Mouse (Mus musculus) adrenal gland, postnatal 10 days (tissue): ENCODE measurements at regions not wholly inside any gene's neighbourhood (a gene's known extent, or its start where the extent isn't known, plus 50 kb on each side); places are given as distances from the start of the nearest gene placed in this dataset.
A peak's percentile ranks its signal among the peaks of the same experiment; 100 is the strongest.
"Not testable (repeated sequence)": the region's sequence is repeated elsewhere in the genome, so short reads cannot be mapped to it uniquely, and the experiment has no call there.

ENCODE experiments used
- DNase-seq: peaks from one replicate; pipeline ENCODE4 v3.0.0; 2021; ENCODE audit warnings: mixed read lengths

DNA sequence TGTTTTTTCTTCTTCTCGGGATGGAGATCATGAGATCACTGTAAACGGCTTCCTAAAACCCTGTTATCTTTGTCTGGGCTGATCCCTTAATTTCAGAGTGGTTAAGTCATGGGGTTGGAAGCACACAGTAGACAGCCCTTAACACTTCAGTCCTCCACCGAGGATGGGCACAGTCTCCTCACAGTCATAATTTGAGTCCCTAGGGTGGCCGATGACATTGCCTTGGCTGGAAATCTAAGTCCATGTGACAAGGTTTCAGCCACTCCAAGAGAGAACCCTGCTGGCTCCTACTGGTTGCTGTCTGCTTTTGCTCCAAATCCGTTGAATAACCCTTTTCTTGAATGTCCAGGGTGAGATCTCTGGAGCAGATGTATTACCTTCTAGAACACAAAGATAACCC is 152.2 kb upstream of the Ubl3 start:
- no peak for DNase-seq

DNA sequence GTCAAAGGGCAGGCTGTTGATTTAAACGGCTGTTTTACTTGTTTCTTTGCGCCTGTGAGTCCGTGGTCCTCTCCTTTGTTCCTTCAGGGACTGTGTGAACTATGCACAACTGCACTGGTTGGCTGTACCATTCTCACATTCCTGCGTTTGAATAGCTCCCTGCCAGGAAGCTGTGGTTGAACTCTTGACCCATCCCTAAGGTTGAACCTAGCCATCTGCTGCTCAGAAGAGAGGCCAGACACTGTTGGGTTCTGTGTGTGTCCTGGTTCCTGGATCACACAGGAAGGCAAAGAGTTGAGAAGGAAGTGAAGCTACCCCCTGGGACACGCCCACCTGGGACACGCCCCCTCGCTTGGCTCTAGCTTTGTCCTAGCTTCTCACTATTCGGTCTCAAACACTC is 149.3 kb upstream of the Ubl3 start:
- DNase-seq, result no peak

GRCm38 (mm10) chr5:148701001-148701400 is 148.4 kb upstream of the Ubl3 start:
- DNase-seq, result no peak

GRCm38 (mm10) chr5:148700240-148700639 is 147.7 kb upstream of the Ubl3 start:
- no peak for DNase-seq

DNA sequence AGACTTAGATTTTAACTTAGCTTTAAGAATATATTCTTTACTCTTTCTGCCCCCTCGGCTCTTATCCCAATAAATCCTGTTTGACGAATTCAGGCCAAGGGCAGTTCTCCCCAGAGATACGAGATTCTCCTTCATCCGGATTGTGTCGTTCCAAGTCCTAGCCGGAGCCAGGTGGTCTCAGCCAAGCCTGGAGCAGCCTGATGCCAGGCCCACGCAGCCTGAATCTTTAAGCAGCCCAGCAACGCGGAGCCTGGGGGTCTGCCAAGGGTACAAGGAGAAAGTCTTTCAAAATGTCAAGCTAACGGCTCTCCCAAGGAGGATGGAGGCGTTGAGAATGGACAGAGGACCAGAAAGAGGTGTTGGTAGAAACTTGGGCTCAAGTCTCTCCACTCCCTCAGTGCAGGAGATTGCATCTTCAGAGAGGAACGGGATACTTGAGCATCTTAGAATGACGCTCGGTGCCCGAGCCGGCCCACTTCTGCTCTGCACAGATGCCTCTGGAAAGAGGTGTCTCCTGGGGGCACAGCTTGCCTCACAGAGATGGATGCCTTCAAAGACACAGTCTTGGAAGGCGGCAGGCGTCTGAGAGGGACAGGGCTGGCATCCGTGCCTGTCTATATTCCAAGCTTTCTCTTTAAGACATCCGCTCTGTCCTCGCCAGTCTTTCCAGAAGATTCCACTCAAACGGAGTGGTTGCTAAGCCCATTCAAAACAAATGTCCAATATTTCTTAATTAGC is 145.2 kb upstream of the Ubl3 start:
- DNase-seq, result peak; percentile 41

DNA sequence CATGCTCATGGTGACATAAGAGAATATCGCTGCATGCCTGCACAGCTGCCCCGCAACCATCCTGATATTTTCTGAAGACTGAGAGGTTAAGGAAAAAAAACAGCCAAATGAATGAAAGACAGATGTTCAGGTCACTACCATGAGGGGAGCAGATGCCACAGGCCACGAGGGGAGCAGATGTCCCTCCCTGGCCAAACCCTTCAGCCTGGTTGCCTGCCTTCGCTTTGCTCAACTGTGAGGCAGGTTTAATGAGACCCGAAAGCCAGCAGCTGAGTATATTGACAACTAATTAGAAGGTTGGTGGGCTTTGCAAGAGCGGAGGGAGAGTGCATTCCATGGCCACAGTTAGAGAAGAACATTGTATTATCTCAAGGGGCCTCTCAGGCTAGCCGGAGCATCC is 141.8 kb upstream of the Ubl3 start:
- DNase-seq, result no peak

GRCm38 (mm10) chr5:148691486-148691885 is 138.9 kb upstream of the Ubl3 start:
- no peak for DNase-seq

GRCm38 (mm10) chr5:148690823-148691197 is 138.2 kb upstream of the Ubl3 start:
- DNase-seq, result no peak

- no peak for DNase-seq
Measured at GRCm38 (mm10) chr5:148690158-148690822, 137.7 kb upstream of the Ubl3 start.

GRCm38 (mm10) chr5:148689297-148689696 is 136.7 kb upstream of the Ubl3 start:
- no peak for DNase-seq

DNA sequence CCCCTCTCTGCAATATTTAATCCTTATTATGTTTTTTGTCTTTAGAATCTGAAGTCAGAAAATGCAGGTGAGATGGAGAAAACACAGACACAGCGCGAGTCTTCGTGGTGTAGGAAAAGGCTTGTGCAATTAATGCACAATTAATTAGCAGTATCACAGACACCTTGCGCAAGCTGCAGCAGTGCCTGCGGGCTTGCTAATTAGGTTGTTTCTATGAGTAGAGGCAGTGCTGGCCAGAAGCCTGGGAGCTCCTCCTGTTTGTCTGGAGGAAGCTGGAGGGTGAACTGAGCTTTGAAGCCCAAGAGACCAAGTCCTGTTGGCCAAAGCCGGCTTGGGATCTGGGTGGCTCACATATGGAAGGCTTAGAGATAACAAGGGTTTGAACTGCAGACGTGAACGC is 135.9 kb upstream of the Ubl3 start:
- no peak for DNase-seq

DNA sequence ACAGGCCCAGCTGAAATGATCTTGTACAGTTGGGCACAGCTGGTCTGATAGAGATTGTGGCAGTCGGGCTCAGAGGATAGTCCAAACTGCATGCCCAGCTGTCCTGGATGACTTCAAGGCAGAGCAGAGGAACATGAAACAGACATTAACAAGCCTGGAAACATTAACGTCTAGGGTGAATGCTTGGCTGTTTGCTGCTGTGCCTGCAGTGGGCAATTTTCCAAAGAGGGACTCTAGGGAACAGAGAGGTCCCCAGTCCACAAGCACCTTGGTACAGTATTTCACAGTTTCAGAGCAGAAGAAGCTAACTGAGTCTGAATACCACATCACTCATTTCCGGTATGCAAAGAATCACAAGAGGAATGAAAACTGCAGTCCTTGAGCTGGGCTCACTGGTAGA is 135.2 kb upstream of the Ubl3 start:
- DNase-seq, result no peak

DNA sequence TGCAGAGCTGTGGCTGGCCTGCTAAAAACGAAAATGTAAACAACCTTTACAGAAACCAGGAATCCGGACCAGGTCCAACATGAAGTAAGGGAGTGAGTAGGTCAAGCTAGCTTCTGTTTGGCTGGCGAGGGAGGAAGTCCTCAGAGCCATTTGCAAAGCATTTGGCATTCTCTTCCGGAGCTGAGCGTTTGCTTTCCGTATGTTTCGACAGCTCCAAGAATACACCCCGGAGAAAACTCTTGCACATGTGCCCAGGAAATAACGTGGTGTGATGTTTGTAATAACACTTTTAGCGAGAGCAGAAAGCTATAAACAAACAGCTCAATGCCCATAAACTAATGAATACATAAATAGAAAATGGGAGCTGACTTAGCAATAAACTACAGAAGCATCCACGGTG is 131.6 kb upstream of the Ubl3 start:
- peak; percentile 33 for DNase-seq

DNA sequence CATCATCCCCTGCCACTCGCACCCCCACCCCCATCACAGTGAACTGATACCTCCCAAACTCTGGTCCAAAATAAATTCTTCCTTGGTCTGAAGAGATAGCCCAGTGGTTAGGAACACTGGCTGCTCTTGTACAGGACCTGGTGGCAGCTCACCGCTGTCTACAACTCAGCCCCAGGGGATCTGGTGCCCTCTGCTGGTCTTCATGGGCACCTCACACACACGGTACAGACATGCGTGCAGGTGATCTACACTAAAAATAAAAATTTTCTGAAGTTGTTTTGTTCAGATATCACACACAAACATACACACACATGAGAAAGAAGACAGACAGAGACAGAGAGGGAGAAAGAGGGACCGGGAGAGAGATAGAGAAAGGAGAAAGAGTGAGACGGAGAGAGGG is 130.0 kb upstream of the Ubl3 start:
- DNase-seq, result no peak

DNA sequence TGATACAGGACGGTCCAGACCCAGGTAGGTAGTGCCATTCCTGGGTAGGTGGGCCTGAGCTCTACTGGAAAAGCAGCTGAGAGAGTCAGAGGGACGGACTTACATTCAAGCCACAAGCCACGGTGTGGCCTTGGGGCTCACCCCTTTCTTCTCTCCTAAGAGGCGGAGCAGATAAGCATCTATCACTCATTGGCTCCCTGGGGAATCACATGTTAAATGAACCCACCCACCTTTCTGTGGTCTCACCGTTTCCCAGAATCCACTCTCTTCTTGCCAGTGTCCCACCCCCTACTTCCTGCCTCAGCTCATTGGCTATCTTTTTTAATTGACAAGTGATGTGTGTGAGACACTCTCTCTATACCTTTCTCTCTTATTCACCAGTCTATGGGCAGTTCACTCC is 127.8 kb upstream of the Ubl3 start:
- DNase-seq, result no peak

DNA sequence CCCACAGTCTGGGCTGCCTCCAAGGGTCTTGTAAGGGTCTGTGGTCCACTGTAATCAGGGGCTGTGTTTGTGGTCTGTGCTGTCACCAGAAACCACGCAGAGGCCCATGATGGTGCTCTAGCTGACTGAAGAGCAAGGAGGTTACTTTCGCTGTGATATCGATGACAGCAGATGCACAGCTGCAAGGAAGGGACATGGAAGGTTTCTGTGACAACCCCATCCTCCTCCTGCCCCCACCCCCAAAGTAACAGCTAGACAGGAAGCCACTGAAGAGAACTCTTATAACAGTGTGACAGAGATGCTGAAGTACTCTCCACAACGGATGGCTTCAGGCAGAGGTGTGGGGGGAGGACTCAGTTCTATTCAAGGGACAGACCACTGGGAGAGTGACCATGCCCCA is 127.0 kb upstream of the Ubl3 start:
- no peak for DNase-seq

- not testable (repeated sequence) for DNase-seq
Measured at GRCm38 (mm10) chr5:148678285-148678937, 125.8 kb upstream of the Ubl3 start.

DNA sequence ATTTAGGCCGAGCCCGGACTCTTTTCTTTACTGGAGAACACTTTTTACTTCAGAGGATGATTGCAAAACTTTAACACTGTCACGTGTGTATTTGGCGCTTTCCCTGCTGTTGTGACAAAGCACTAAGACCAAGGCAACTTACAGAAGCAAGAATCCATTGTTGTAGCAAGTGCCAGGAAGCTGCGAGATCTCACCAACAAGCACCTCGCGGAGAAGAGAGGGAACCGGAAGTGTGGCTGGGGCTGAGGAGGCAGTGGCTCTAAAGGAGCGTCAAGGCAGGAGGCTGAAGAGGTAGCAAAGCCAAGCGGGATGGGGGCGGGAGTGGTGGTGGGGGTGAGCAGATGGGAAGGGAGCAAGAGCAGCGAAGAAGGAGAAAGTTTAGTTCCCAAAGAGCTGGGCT is 121.7 kb upstream of the Ubl3 start:
- DNase-seq, result no peak

DNA sequence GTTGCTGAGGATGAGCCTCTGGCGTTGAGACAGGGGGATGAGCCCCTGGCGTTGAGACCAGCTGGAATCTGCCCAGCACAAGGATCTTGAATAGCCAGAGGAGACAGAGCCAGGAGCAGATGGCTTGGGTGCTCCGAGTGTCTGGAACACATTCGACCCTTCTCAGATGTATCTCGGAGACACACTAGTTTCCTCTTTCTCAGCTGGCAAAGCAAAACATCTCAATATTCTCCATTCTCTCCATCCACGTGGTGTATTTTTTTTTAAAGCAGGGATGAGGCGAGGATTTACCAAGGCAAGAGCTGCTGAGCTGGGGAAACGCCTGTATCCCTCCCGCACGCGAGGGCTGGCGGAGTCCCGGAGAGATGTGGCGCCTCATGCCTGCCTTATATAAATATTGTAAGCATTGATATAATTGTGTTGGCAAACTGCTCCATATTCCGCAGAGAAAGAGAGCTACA is 109.7 kb upstream of the Ubl3 start:
- DNase-seq, result no peak

DNA sequence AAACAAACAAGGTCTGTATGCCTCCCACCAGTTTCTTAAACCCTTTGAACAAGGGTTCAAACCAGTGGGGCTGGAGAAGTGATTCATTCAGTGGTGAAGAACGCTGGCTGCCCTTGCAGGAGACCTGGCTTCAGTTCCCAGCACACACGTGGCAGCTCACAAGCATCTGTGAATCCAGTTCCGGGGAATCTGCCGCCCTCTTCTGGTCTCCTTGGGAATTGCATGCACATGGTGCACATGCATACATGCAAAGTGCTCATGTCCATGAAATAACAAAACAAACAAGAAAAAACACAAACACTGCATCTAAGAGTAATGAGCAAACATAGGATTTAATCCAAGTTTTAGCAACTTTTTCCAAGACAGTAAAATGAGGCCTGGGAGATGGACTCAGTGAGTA is 108.5 kb upstream of the Ubl3 start:
- DNase-seq, result no peak

DNA sequence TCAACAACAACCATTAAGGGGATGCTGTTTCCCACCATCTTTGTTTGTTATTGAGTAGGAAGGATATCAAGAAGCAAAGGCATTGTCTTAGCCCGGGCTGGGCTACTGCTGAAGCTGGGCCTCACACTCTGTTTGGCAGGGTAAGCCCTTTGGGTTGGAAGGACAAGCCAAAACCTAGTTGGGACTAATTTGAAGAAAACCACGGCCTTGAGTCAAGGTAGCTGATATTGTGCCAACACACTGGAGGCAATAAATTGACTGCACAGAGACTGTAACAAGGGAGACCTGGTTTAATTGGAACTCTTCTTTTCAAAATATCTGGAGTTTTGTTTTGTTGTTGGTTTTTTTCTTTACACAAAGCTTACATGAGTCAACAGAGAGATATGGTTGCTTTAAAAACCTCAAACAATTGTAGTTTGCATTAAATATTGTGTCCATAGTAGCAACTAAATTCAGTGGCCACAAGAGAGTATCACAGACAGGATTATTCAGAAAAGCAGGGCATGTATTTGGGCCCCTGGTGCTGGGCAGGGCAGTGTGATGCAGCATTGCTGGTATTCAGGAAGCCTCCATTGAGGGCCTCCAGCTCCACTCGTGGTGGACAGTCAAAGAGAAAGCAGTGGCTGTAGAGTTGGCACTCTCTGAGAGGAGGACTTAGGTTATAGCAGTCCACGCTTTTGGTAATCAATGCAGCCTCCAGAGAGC is 105.5 kb upstream of the Ubl3 start:
- DNase-seq, result peak; percentile 69

GRCm38 (mm10) chr5:148652525-148653243 is 100.1 kb upstream of the Ubl3 start:
- DNase-seq, result no peak
